Comparison of ENCODE assay signal across 8 mouse cellular contexts in the genomic region with DNA sequence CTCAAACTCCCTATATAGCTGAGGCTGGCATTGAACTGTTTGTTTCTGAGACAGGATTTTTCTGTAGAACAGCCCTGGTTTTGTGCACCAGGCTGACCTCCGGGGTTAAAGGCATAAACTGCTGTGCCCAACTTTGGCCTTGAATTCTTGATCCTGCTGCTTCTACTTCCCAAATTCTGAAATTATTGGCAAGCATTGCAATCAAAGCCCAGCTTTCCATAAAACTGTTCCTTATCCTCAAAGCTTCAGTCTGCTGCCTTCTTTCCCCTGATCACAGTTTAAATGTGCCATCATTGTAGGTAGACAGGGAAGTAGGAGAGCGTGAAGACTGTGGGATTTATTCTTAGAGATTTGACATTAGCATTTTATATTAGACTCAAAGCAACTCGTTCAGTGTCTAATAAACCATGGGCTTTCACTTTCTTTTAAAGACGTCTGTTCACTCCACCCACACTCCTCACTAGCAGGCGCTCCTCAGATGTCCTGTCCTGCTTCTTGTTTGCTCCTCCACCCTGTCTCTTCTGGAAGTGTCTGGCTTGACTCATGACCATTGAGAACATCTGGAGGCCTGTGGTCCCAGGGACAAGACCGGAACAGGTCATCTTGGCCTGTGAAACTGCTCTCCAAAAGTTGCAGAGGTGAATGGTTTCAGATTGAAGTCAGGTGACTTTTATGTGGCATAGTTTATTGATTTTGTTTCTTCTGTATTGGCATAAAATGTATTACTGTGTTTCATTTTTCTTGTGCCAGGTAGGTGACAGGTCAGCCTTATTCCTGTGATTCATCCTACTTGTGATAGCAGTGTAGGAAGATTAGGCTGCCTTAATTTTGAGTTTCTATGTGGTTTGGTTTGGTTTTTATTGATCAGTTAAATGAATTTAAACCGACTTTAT. TPM values are rescaled to one million over a fixed set of nuclear protein-coding genes. Genes with fewer than 3 reads are reported as not detected.
DNase-seq lines count a peak whose midpoint lies in the region; ATAC-seq lines count a peak whose summit lies in the region.

No protein-coding gene starts in this region.

- peak overlapping the region; percentile 89 for H3K9ac ChIP-seq in heart, embryonic 12.5 days
- H3K9ac ChIP-seq in hindbrain, embryonic 14.5 days = peak overlapping the region; percentile 96
- H3K9ac ChIP-seq in midbrain, embryonic 14.5 days (replicated peaks; ENCODE audit: low read length) = peak overlapping the region; percentile 97; the same call in 1 of the 2 replicates

- WGBS in heart, embryonic 12.5 days = 80% methylated on average over 7 of the region's 7 CpGs
- 82% methylated on average over 7 of the region's 7 CpGs for WGBS in hindbrain, embryonic 14.5 days
- WGBS in midbrain, embryonic 14.5 days = 83% methylated on average over 7 of the region's 7 CpGs

- no peak for ATAC-seq in heart, embryonic 12.5 days (ENCODE audit: insufficient number of reproducible peaks, low FRiP score)
- ATAC-seq in hindbrain, embryonic 14.5 days (ENCODE audit: low FRiP score) = no peak
- no peak for ATAC-seq in midbrain, embryonic 14.5 days (ENCODE audit: low FRiP score, low TSS enrichment)

- H3K27ac ChIP-seq in heart, embryonic 12.5 days (ENCODE audit: poor library complexity, severe bottlenecking) = no peak overlapping the region
- no peak overlapping the region for H3K27ac ChIP-seq in hindbrain, embryonic 14.5 days
- H3K27ac ChIP-seq in midbrain, embryonic 14.5 days (replicated peaks; ENCODE audit: low read depth, low read length) = no peak overlapping the region

- H3K36me3 ChIP-seq in heart, embryonic 12.5 days = peaks cover 31% of the 10 kb centered on the region
- peaks cover 36% of the 10 kb centered on the region for H3K36me3 ChIP-seq in hindbrain, embryonic 14.5 days (replicated peaks; ENCODE audit: control insufficient read depth, insufficient read depth)
- H3K36me3 ChIP-seq in midbrain, embryonic 14.5 days (ENCODE audit: control insufficient read depth, insufficient read depth, low read length) = peaks cover 30% of the 10 kb centered on the region

- H3K27me3 ChIP-seq in heart, embryonic 12.5 days (replicated peaks) = no peaks in the 10 kb centered on the region
- H3K27me3 ChIP-seq in hindbrain, embryonic 14.5 days (ENCODE audit: control insufficient read depth, insufficient read depth, low read length) = no peaks in the 10 kb centered on the region
- H3K27me3 ChIP-seq in midbrain, embryonic 14.5 days (ENCODE audit: control insufficient read depth, insufficient read depth, low read length) = no peaks in the 10 kb centered on the region

- H3K4me3 ChIP-seq in heart, embryonic 12.5 days = peak overlapping the region; percentile 71; the same call in 1 of the 2 replicates
- peak overlapping the region; percentile 99 for H3K4me3 ChIP-seq in hindbrain, embryonic 14.5 days (replicated peaks; ENCODE audit: low read length)
- peak overlapping the region; percentile 99; the same call in 1 of the 2 replicates for H3K4me3 ChIP-seq in midbrain, embryonic 14.5 days (replicated peaks; ENCODE audit: low read depth, low read length)

- no peak for DNase-seq in heart, adult 8-10 months (ENCODE audit: low spot score)
- peak; percentile 27 for DNase-seq in R1 (ENCODE audit: low read depth, low spot score)
- no peak for DNase-seq in hindbrain, embryonic 14.5 days (ENCODE audit: low spot score)
- DNase-seq in midbrain, embryonic 14.5 days = no peak
- DNase-seq in frontal cortex, postnatal 10 days (ENCODE audit: low spot score in 2 of 2) = no peak
- no peak for DNase-seq in embryo, embryonic 11 days
- DNase-seq in right cerebral cortex, adult 2 months (ENCODE audit: low spot score in 2 of 2) = no peak

- H3K4me2 ChIP-seq in heart, embryonic 12.5 days = peak overlapping the region; percentile 89
- peak overlapping the region; percentile 74 for H3K4me2 ChIP-seq in hindbrain, embryonic 14.5 days (replicated peaks)
- H3K4me2 ChIP-seq in midbrain, embryonic 14.5 days (ENCODE audit: low read length) = peak overlapping the region; percentile 78

- peaks cover 41% of the 10 kb centered on the region for H3K4me1 ChIP-seq in heart, embryonic 12.5 days (replicated peaks)
- H3K4me1 ChIP-seq in hindbrain, embryonic 14.5 days (replicated peaks; ENCODE audit: control insufficient read depth, insufficient read depth, low read length) = peaks cover 51% of the 10 kb centered on the region
- peaks cover 44% of the 10 kb centered on the region for H3K4me1 ChIP-seq in midbrain, embryonic 14.5 days (ENCODE audit: control insufficient read depth, insufficient read depth, low read length)

- H3K9me3 ChIP-seq in heart, embryonic 12.5 days (replicated peaks) = no peaks in the 10 kb centered on the region
- no peaks in the 10 kb centered on the region for H3K9me3 ChIP-seq in hindbrain, embryonic 14.5 days (ENCODE audit: control insufficient read depth, low read length)
- H3K9me3 ChIP-seq in midbrain, embryonic 14.5 days (ENCODE audit: control insufficient read depth, low read length) = no peaks in the 10 kb centered on the region

RNA-seq across cellular contexts. Expression of a gene that starts 2.2 kb away (rescaled TPM):
- polyA plus RNA-seq in heart, embryonic 12.5 days (2016; fragmentation: Nextera tagmentation; extraction: Ambion mirVana) = 9.7 and 11.4 TPM in 2 replicates
- total RNA-seq in heart, adult 8-10 months (2022) = 10 to 100 TPM; 16.6 to 26.6 (median 20.8) TPM
- 30.3 and 32.7 TPM in 2 replicates for polyA plus RNA-seq in hindbrain, embryonic 14.5 days (2014; fragmentation: Nextera tagmentation; extraction: Ambion mirVana)
- 28.6 and 29.4 TPM in 2 replicates for polyA plus RNA-seq in midbrain, embryonic 14.5 days (2014; fragmentation: Nextera tagmentation; extraction: Ambion mirVana)

RNA-seq across cellular contexts. Expression of a gene that starts 2.4 kb away (rescaled TPM):
- 36.7 and 41.1 TPM in 2 replicates for polyA plus RNA-seq in heart, embryonic 12.5 days (2016; fragmentation: Nextera tagmentation; extraction: Ambion mirVana)
- total RNA-seq in heart, adult 8-10 months (2022) = 10 to 100 TPM; 35.5 to 40.4 (median 37.9) TPM
- 99.4 and 106 TPM in 2 replicates for polyA plus RNA-seq in hindbrain, embryonic 14.5 days (2014; fragmentation: Nextera tagmentation; extraction: Ambion mirVana)
- polyA plus RNA-seq in midbrain, embryonic 14.5 days (2014; fragmentation: Nextera tagmentation; extraction: Ambion mirVana) = 95.8 and 100 TPM in 2 replicates
